Mouse (Mus musculus): ENCODE data around the gene Ctsc. TPM values are rescaled to one million over a fixed set of nuclear protein-coding genes. Genes with fewer than 3 reads are reported as not detected.

The Ctsc gene
- polyA plus RNA-seq, 1 experiment from 2014 or later: 25.2 TPM

DNA sequence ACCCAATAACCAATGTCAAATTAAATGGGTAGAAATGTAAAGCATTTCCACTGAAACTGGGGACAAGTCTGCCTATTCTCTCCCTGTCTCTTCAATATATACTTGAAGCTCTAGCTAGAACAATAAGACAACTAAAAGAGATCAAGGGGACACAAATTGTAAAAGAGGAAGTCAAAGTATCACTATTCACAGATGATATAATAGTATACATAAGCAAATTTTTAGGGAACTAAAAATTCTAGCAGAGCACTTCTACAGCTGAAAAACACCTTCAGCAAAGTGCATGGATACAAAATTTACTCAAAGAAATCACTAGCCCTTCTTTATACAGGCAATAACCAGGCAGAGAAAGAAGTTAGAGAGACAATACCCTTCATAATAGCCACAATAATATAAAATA, 23.0 kb upstream of the Ctsc start:
- Histone ChIP-seq H3K4me3 (ENCODE audit: low read length) (no peak overlapping the region), H3K27ac (ENCODE audit: low read depth, low read length) (no peak overlapping the region), H3K27me3 (replicated peaks; ENCODE audit: control insufficient read depth, insufficient read depth, low read length) (no peaks in the 10 kb centered on the region), H3K9ac (ENCODE audit: low read depth, low read length) (no peak overlapping the region), H3K4me1 (ENCODE audit: control insufficient read depth, insufficient read depth, low read depth, low read length) (no peaks in the 10 kb centered on the region), H3K4me2 (ENCODE audit: low read length) (no peak overlapping the region), H3K36me3 (ENCODE audit: control insufficient read depth, insufficient read depth, low read length) (no peaks in the 10 kb centered on the region), H3K9me3 (ENCODE audit: control insufficient read depth, low read length) (no peaks in the 10 kb centered on the region; the same call in 1 of the 2 replicates)
- no peak for ATAC-seq

- Histone ChIP-seq H3K4me3 (ENCODE audit: low read length) (no peak overlapping the region), H3K27ac (ENCODE audit: low read depth, low read length) (no peak overlapping the region), H3K9me3 (ENCODE audit: control insufficient read depth, low read length) (no peaks in the 10 kb centered on the region; the same call in 1 of the 2 replicates), H3K4me2 (ENCODE audit: low read length) (no peak overlapping the region), H3K4me1 (ENCODE audit: control insufficient read depth, insufficient read depth, low read depth, low read length) (no peaks in the 10 kb centered on the region), H3K9ac (ENCODE audit: low read depth, low read length) (no peak overlapping the region), H3K36me3 (ENCODE audit: control insufficient read depth, insufficient read depth, low read length) (no peaks in the 10 kb centered on the region), H3K27me3 (replicated peaks; ENCODE audit: control insufficient read depth, insufficient read depth, low read length) (no peaks in the 10 kb centered on the region)
- 76% methylated on average over 7 of the region's 7 CpGs for WGBS
- ATAC-seq: no peak
Measured at GRCm38 (mm10) chr7:88259155-88259925, 18.5 kb upstream of the Ctsc start.

DNA sequence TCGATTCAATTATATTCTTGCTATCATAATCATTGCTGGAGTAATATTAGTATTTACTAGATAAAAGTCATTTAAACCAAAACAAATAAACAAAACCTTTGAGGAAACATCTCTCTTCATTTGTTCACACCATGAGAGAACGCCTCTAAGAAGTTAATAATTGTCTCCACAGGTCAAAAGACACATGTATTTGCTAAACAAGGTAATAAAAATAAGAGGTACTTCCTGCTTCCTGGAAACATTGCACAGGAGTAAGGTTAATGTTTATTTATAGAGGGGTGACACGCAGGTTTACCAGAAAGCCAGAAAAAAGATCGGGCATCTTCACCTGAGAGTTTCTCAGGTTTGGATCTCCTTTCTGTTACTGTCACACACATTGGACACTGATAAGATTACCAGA, 16.1 kb upstream of the Ctsc start:
- WGBS: 86% methylated on average over 4 of the region's 4 CpGs
- ATAC-seq: no peak

GRCm38 (mm10) chr7:88264861-88265260, 13.0 kb upstream of the Ctsc start:
- Histone ChIP-seq H3K27ac (ENCODE audit: low read depth, low read length) (no peak overlapping the region), H3K27me3 (replicated peaks; ENCODE audit: control insufficient read depth, insufficient read depth, low read length) (no peaks in the 10 kb centered on the region), H3K9ac (ENCODE audit: low read depth, low read length) (no peak overlapping the region), H3K9me3 (ENCODE audit: control insufficient read depth, low read length) (no peaks in the 10 kb centered on the region; the same call in 1 of the 2 replicates), H3K4me2 (ENCODE audit: low read length) (no peak overlapping the region), H3K4me3 (ENCODE audit: low read length) (no peak overlapping the region), H3K4me1 (ENCODE audit: control insufficient read depth, insufficient read depth, low read depth, low read length) (no peaks in the 10 kb centered on the region), H3K36me3 (ENCODE audit: control insufficient read depth, insufficient read depth, low read length) (no peaks in the 10 kb centered on the region)
- ATAC-seq: no peak
- 84% methylated on average over 5 of the region's 5 CpGs for WGBS

More for the DNA sequence above, 16.1 kb upstream of the Ctsc start:
- H3K36me3 ChIP-seq (ENCODE audit: control insufficient read depth, insufficient read depth, low read length): no peaks in the 10 kb centered on the region
- H3K4me1 ChIP-seq (ENCODE audit: control insufficient read depth, insufficient read depth, low read depth, low read length): no peaks in the 10 kb centered on the region
- H3K9ac ChIP-seq (ENCODE audit: low read depth, low read length): no peak overlapping the region
- no peak overlapping the region for H3K4me3 ChIP-seq (ENCODE audit: low read length)
- no peaks in the 10 kb centered on the region; the same call in 1 of the 2 replicates for H3K9me3 ChIP-seq (ENCODE audit: control insufficient read depth, low read length)
- H3K27me3 ChIP-seq (replicated peaks; ENCODE audit: control insufficient read depth, insufficient read depth, low read length): no peaks in the 10 kb centered on the region
- no peak overlapping the region for H3K4me2 ChIP-seq (ENCODE audit: low read length)
- H3K27ac ChIP-seq (ENCODE audit: low read depth, low read length): no peak overlapping the region

DNA sequence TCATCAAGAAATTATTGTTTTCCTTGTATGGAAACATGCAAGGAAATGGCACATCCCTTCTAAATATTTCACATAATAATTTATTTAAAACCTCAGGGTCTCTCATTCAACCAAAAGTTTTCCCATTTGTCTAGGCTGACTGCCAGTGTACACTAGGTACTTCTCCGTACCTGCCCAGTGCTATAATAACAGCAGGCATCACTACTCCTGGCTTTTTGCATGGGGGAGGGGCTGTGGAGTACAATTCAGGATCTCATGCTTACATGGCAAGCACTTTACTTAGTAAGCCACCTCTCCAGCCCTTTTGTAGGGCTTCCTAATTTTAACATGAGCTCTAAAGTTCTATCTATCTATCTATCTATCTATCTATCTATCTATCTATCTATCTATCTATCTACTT, 8.0 kb upstream of the Ctsc start:
- no peak overlapping the region for H3K27ac ChIP-seq (ENCODE audit: low read depth, low read length)
- no peak overlapping the region for H3K9ac ChIP-seq (ENCODE audit: low read depth, low read length)

GRCm38 (mm10) chr7:88271531-88271930, 6.4 kb upstream of the Ctsc start:
- WGBS: 73% methylated on average over 2 of the region's 2 CpGs
- no peak for ATAC-seq

More for the DNA sequence above, 8.0 kb upstream of the Ctsc start:
- Histone ChIP-seq H3K27me3 (replicated peaks; ENCODE audit: control insufficient read depth, insufficient read depth, low read length) (no peaks in the 10 kb centered on the region), H3K9me3 (ENCODE audit: control insufficient read depth, low read length) (no peaks in the 10 kb centered on the region), H3K4me1 (ENCODE audit: control insufficient read depth, insufficient read depth, low read depth, low read length) (no peaks in the 10 kb centered on the region), H3K4me2 (ENCODE audit: low read length) (no peak overlapping the region), H3K36me3 (ENCODE audit: control insufficient read depth, insufficient read depth, low read length) (no peaks in the 10 kb centered on the region), H3K4me3 (ENCODE audit: low read length) (no peak overlapping the region)
- no peak for ATAC-seq
- 93% methylated on average over 1 of the region's 1 CpGs for WGBS

DNA sequence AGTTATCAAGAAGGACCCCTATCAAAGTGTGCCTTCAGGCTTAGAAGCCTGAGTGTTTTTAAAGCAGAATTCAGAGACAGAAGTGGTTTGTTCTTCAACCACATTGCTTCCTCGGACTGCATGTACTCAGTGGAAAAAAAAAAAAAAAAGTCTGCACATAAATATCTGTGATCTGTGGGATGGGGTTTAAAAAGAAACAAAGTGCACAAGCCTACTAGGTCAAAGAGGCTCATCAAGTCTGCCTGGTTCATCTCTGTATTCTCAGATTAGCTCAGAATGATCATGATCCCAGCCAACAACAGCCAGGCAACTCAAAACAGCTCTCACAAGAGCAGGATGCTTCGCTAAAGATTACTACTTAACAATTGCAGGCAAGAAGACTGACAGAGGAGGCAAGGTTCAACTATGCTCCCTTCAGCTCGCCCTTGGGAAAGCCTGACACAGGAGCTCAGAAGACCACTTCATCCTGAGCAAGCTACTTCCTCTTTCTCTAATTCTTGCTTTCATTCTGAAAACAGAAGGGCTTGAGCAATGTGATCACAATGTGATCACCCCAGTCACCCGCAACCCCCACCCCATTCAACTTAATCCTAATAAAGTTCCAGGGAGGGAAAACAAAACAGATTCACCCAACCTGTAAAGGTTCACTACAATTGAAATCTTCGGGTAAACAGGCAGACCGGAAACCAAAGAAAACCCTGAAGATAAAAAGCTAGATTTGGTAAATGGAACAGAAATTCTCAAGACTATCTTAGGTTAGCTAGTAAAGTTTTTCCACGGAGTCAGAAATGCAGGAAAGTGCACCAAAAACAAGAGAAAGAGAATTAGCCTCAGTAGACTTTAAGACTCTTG, 745 bp upstream of the Ctsc start:
- no peaks in the 10 kb centered on the region for H3K9me3 ChIP-seq (ENCODE audit: control insufficient read depth, low read length)

More at GRCm38 (mm10) chr7:88271531-88271930, 6.4 kb upstream of the Ctsc start:
- no peaks in the 10 kb centered on the region for H3K9me3 ChIP-seq (ENCODE audit: control insufficient read depth, low read length)
- no peak overlapping the region for H3K4me3 ChIP-seq (ENCODE audit: low read length)
- no peaks in the 10 kb centered on the region for H3K4me1 ChIP-seq (ENCODE audit: control insufficient read depth, insufficient read depth, low read depth, low read length)
- no peaks in the 10 kb centered on the region for H3K36me3 ChIP-seq (ENCODE audit: control insufficient read depth, insufficient read depth, low read length)
- no peak overlapping the region for H3K9ac ChIP-seq (ENCODE audit: low read depth, low read length)
- no peak overlapping the region for H3K27ac ChIP-seq (ENCODE audit: low read depth, low read length)
- H3K27me3 ChIP-seq (replicated peaks; ENCODE audit: control insufficient read depth, insufficient read depth, low read length): no peaks in the 10 kb centered on the region
- no peak overlapping the region for H3K4me2 ChIP-seq (ENCODE audit: low read length)

GRCm38 (mm10) chr7:88278628-88279196, 827 bp downstream of the Ctsc start:
- H3K9me3 ChIP-seq (ENCODE audit: control insufficient read depth, low read length): no peaks in the 10 kb centered on the region
- no peak overlapping the region for H3K27ac ChIP-seq (ENCODE audit: low read depth, low read length)
- no peaks in the 10 kb centered on the region for H3K36me3 ChIP-seq (ENCODE audit: control insufficient read depth, insufficient read depth, low read length)
- ATAC-seq: no peak
- no peak overlapping the region for H3K9ac ChIP-seq (ENCODE audit: low read depth, low read length)
- H3K27me3 ChIP-seq (replicated peaks; ENCODE audit: control insufficient read depth, insufficient read depth, low read length): no peaks in the 10 kb centered on the region
- peak overlapping the region; percentile 52 for H3K4me3 ChIP-seq (ENCODE audit: low read length)
- peak overlapping the region; percentile 93 for H3K4me2 ChIP-seq (ENCODE audit: low read length)
- 61% methylated on average over 8 of the region's 8 CpGs for WGBS
- peaks cover 7% of the 10 kb centered on the region; the same call in 1 of the 2 replicates for H3K4me1 ChIP-seq (ENCODE audit: control insufficient read depth, insufficient read depth, low read depth, low read length)

More for the DNA sequence above, 745 bp upstream of the Ctsc start:
- Histone ChIP-seq H3K27me3 (replicated peaks; ENCODE audit: control insufficient read depth, insufficient read depth, low read length) (no peaks in the 10 kb centered on the region), H3K4me1 (ENCODE audit: control insufficient read depth, insufficient read depth, low read depth, low read length) (peaks cover 7% of the 10 kb centered on the region; the same call in 1 of the 2 replicates), H3K36me3 (ENCODE audit: control insufficient read depth, insufficient read depth, low read length) (no peaks in the 10 kb centered on the region), H3K4me3 (ENCODE audit: low read length) (peak overlapping the region; percentile 52), H3K27ac (ENCODE audit: low read depth, low read length) (no peak overlapping the region), H3K4me2 (ENCODE audit: low read length) (peak overlapping the region; percentile 93), H3K9ac (ENCODE audit: low read depth, low read length) (no peak overlapping the region)
- no peak for ATAC-seq
- WGBS: 49% methylated on average over 7 of the region's 7 CpGs

DNA sequence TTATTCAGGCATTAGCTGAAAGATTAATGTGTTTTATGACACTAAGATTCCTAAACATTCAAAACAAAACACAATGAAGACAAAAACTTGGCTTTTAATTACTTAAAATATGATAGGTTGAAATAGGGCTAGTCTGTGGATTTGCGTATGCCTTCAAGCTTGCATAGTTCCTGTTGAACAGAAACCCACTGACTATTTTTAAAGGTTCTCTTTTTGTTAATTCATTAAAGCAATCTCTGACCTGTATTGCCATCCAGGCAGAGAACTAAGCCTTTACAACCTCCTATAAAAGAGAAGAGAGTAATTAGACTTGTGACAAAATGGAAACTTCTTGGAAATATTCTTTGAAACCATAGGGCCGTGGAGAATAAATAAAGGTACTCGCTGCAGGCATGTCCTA, 7.4 kb downstream of the Ctsc start:
- no peak overlapping the region for H3K9ac ChIP-seq (ENCODE audit: low read depth, low read length)
- H3K27ac ChIP-seq (ENCODE audit: low read depth, low read length): no peak overlapping the region
- no peaks in the 10 kb centered on the region for H3K9me3 ChIP-seq (ENCODE audit: control insufficient read depth, low read length)
- no peaks in the 10 kb centered on the region for H3K36me3 ChIP-seq (ENCODE audit: control insufficient read depth, insufficient read depth, low read length)
- H3K4me1 ChIP-seq (ENCODE audit: control insufficient read depth, insufficient read depth, low read depth, low read length): no peaks in the 10 kb centered on the region
- no peak for ATAC-seq
- 83% methylated on average over 3 of the region's 3 CpGs for WGBS
- H3K4me2 ChIP-seq (ENCODE audit: low read length): no peak overlapping the region
- H3K27me3 ChIP-seq (replicated peaks; ENCODE audit: control insufficient read depth, insufficient read depth, low read length): no peaks in the 10 kb centered on the region
- no peak overlapping the region for H3K4me3 ChIP-seq (ENCODE audit: low read length)
